Mouse (Mus musculus): ENCODE data around the gene Rhox13. TPM values are rescaled to one million over a fixed set of nuclear protein-coding genes. Genes with fewer than 3 reads are reported as not detected.

Rhox13 gene
- total RNA-seq (2021), result not detected

- no peak for DNase-seq (ENCODE audit: extremely low spot score in 1 of 2, low spot score in 1 of 2)
These were observed at the start of gene Rhox13 for GRCm38 (mm10) chrX:38120982-38121381. Rhox13 (plus strand) TSS chrX:38121219.

GRCm38 (mm10) chrX:38084226-38084625 lies 36.8 kb upstream of the Rhox13 start:
- peak; percentile 20 to 55 for DNase-seq (ENCODE audit: extremely low spot score in 1 of 2, low spot score in 1 of 2)

- DNase-seq (ENCODE audit: extremely low spot score in 1 of 2, low spot score in 1 of 2), result no peak
These were observed 36.0 kb upstream of the Rhox13 start, which contains the start of gene Rhox11 for GRCm38 (mm10) chrX:38085041-38085440. Rhox11 (minus strand) TSS chrX:38085141.

GRCm38 (mm10) chrX:38110807-38111206 lies 10.2 kb upstream of the Rhox13 start, which contains the start of gene Rhox12:
Rhox12 (minus strand) TSS chrX:38110907.
- no peak for DNase-seq (ENCODE audit: extremely low spot score in 1 of 2, low spot score in 1 of 2)

- no peak for DNase-seq (ENCODE audit: extremely low spot score in 1 of 2, low spot score in 1 of 2)
These were observed 459 bp downstream of the Rhox13 start for GRCm38 (mm10) chrX:38121478-38121877.

GRCm38 (mm10) chrX:38159097-38159496 lies 38.1 kb downstream of the Rhox13 start:
- no peak for DNase-seq (ENCODE audit: extremely low spot score in 1 of 2, low spot score in 1 of 2)

- DNase-seq (ENCODE audit: extremely low spot score in 1 of 2, low spot score in 1 of 2), result no peak
These were observed 44.3 kb downstream of the Rhox13 start for GRCm38 (mm10) chrX:38165315-38165714.

GRCm38 (mm10) chrX:38166064-38166463 lies 45.0 kb downstream of the Rhox13 start:
- DNase-seq (ENCODE audit: extremely low spot score in 1 of 2, low spot score in 1 of 2), result no peak

- DNase-seq (ENCODE audit: extremely low spot score in 1 of 2, low spot score in 1 of 2), result no peak
These were observed 45.6 kb downstream of the Rhox13 start for GRCm38 (mm10) chrX:38166592-38166991.

Other genes starting within 250 kb of the Rhox13 start
- not detected for gene Rhox8, start 242.3 kb upstream of the Rhox13 start, total RNA-seq (2021)
- gene Rhox7b, start 224.0 kb upstream of the Rhox13 start, total RNA-seq (2021), result not detected
- gene Rhox9, start 219.4 kb upstream of the Rhox13 start, total RNA-seq (2021), result not detected
- not detected for gene Btg1-ps1, start 102.4 kb upstream of the Rhox13 start, total RNA-seq (2021)
- gene Btg1-ps2, start 78.1 kb upstream of the Rhox13 start, total RNA-seq (2021), result not detected
- gene Rhox10, start 54.7 kb upstream of the Rhox13 start, total RNA-seq (2021), result not detected
- not detected for gene Rhox11, start 36.1 kb upstream of the Rhox13 start, total RNA-seq (2021)
- gene Rhox12, start 10.3 kb upstream of the Rhox13 start, total RNA-seq (2021), result not detected
- 10 to 100 TPM; 24.4 to 25.7 TPM for gene Zbtb33, start 68.6 kb downstream of the Rhox13 start, total RNA-seq (2021)
- gene Tmem255a, start 131.2 kb downstream of the Rhox13 start, total RNA-seq (2021), result 10 to 100 TPM; 14.8 to 23.4 TPM
- not detected for gene Atp1b4, start 195.0 kb downstream of the Rhox13 start, total RNA-seq (2021)

All from layer of hippocampus, postnatal 25 days (tissue).